Mouse (Mus musculus): ENCODE data around the gene Prex1.

- TF ChIP-seq CTCF (IDR thresholded peaks at IDR 0.05; ENCODE audit: control insufficient read depth, insufficient read depth, low read length) (no peak), POLR2A (IDR thresholded peaks at IDR 0.05; ENCODE audit: borderline replicate concordance, control insufficient read depth, low read depth, low read length) (no peak)
Measured at GRCm38 (mm10) chr2:166729656-166730566, 16.3 kb upstream of the Prex1 start.

Measured in bone marrow, adult 2 months (tissue).